Mouse (Mus musculus) neural tube, embryonic 12.5 days (tissue): Measurements from ENCODE around the gene Rab3a. TPM values are rescaled to one million over a fixed set of nuclear protein-coding genes. Genes with fewer than 3 reads are reported as not detected.
A peak's percentile ranks its signal among the peaks of the same experiment; 100 is the strongest.

ENCODE experiments used
- ATAC-seq: fragments of 200-750 bp; cut with Nextera tagmentation; 2 replicates; pipeline ENCODE4 v1.8.0; 2017; ENCODE audit warnings: low read depth, mild to moderate bottlenecking, moderate TSS enrichment, moderate library complexity; ENCODE audit not compliant: low FRiP score
- H3K27ac ChIP-seq: fragments of 300-500 bp; sonication (generic); 2 replicates; pipeline ENCODE4 v1.5.1; 2016
- H3K27me3 ChIP-seq: fragments of 300-500 bp; sonication (generic); replicated peaks from 2 replicates; pipeline ENCODE4 v1.6.1; 2016; ENCODE audit warnings: mild to moderate bottlenecking
- H3K36me3 ChIP-seq: fragments of 300-500 bp; sonication (generic); 2 replicates; pipeline ENCODE4 v1.6.1; 2016; ENCODE audit warnings: mild to moderate bottlenecking
- H3K4me1 ChIP-seq: fragments of 300-500 bp; sonication (generic); 2 replicates; pipeline ENCODE4 v1.6.1; 2016
- H3K4me2 ChIP-seq: fragments of 300-500 bp; sonication (generic); replicated peaks from 2 replicates; pipeline ENCODE4 v1.6.1; 2016; ENCODE audit warnings: mild to moderate bottlenecking
- H3K4me3 ChIP-seq: fragments of 300-500 bp; sonication (generic); 2 replicates; pipeline ENCODE4 v1.5.1; 2016
- H3K9ac ChIP-seq: fragments of 300-500 bp; sonication (generic); 2 replicates; pipeline ENCODE4 v1.6.1; 2016; ENCODE audit warnings: mild to moderate bottlenecking
- H3K9me3 ChIP-seq: fragments of 300-500 bp; sonication (generic); 2 replicates; pipeline ENCODE4 v1.6.1; 2016; ENCODE audit warnings: mild to moderate bottlenecking
- WGBS: fragments of 180-500 bp; shearing (Covaris S2); methylation state at CpG from one replicate; pipeline ENCODE4 v1.1.7; 2016; 5-methylcytosine and 5-hydroxymethylcytosine counted together
- polyA plus RNA-seq: library from polyadenylated mRNA; unstranded; fragments of >200 nt; fragmentation: Nextera tagmentation; extraction: Ambion mirVana; gene quantifications from 2 replicates; pipeline ENCODE4 v1.2.1, GENCODE M21; 2016

Gene Rab3a
- polyA plus RNA-seq, 1 experiment from 2014 or later, result 199 TPM

DNA sequence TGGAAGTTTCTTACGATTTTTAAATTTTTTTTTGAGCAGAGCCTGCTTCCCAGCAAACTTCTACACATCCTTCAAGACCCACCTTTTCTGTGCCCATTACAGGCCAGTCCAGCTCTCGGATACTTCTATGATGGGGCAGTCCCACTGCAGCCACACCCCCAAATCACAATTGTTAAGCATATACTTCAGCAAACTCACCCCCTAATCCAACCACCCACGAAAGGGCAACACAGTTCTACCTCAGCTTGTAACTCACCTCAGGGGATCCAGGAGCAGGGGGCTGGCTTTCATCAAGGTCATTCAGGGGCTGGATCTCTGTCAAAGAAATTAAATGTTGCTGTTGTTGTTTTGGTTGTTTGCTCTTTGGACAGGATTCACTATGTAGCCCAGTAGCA is 32.6 kb downstream of the Rab3a start:
- H3K27ac ChIP-seq, result no peak overlapping the region
- no peak overlapping the region for H3K9ac ChIP-seq
- no peak for ATAC-seq
- no peak overlapping the region for H3K4me3 ChIP-seq
- H3K9me3 ChIP-seq, result no peaks in the 10 kb centered on the region
- 90% methylated on average over 3 of the region's 3 CpGs for WGBS
- H3K4me1 ChIP-seq, result peaks cover 16% of the 10 kb centered on the region
- H3K4me2 ChIP-seq, result no peak overlapping the region
- H3K36me3 ChIP-seq, result peaks cover 63% of the 10 kb centered on the region
- 0 out of 2 replicates have a peak, but pooled peaks cover 5% of the 10 kb centered on the region for H3K27me3 ChIP-seq

DNA sequence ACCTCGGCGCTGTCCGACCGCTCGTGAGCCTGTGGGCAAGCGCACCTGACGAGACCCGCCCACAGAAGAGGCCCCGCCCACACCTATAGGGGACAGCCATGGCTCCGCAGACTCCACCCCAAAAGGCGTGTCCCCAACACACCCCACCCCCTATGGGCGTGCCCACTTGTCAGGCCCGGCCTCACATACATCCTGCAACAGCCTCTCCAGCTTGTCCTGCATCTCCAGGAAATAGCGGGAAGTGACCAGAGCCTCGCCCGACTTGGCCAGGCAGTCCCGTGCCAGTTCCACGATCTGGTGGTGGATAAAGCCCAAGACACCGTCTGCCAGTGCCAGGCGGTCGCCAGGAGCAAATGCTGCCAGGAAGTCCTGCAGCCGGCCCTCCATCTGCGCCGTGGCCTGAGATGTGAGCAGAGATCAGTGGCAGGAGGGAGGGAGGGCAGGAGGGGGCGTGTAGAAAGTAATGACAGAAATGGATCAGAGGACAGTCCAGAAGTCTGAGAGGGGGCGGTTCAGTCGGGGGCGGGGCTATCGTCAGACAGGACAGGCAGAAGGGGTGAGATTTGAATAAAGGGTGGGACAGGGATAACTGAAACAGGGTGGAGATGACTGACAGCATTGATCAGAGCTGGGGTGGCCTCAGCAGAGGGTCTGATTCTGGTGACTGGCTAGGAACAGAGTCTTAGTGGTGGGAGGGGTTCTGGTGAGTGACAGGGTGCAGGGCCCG is 33.6 kb downstream of the Rab3a start:
- Histone ChIP-seq H3K9ac (peak overlapping the region; percentile 17; the same call in 1 of the 2 replicates), H3K9me3 (no peaks in the 10 kb centered on the region), H3K36me3 (peaks cover 58% of the 10 kb centered on the region), H3K27me3 (0 out of 2 replicates have a peak, but pooled peaks cover 5% of the 10 kb centered on the region), H3K27ac (no peak overlapping the region), H3K4me2 (peak overlapping the region; percentile 32), H3K4me3 (0 out of 2 replicates have a peak overlapping the region, but pooled peaks have one; percentile 5), H3K4me1 (peaks cover 23% of the 10 kb centered on the region)
- ATAC-seq, result no peak
- WGBS, result 15% methylated on average over 30 of the region's 30 CpGs

DNA sequence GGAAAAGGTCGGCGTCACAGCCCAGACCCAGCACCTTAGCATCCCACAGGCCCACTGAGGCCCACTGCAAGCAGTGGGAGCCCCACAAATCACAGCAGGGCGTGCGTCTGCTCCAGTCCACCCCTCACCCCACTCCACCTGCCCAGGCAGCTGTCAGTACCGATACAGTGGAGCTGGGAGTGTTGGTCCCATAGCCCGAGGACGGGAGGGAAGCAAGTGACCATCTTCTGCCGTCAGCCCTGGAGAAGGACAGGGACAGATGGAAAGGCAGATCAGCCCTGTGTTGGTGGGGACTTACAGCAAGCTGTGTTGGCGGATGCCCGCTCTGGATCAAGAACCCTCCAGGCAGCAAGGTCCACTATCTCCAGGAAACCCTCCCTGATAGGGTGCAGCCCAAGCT is 34.6 kb downstream of the Rab3a start:
- H3K9me3 ChIP-seq, result no peaks in the 10 kb centered on the region
- peaks cover 26% of the 10 kb centered on the region for H3K4me1 ChIP-seq
- peaks cover 6% of the 10 kb centered on the region; the same call in 1 of the 2 replicates for H3K27me3 ChIP-seq
- no peak overlapping the region for H3K4me2 ChIP-seq
- H3K9ac ChIP-seq, result no peak overlapping the region
- H3K36me3 ChIP-seq, result peaks cover 49% of the 10 kb centered on the region
- no peak for ATAC-seq
- H3K27ac ChIP-seq, result no peak overlapping the region
- WGBS, result 72% methylated on average over 10 of the region's 10 CpGs
- H3K4me3 ChIP-seq, result no peak overlapping the region; the same call in 1 of the 2 replicates

DNA sequence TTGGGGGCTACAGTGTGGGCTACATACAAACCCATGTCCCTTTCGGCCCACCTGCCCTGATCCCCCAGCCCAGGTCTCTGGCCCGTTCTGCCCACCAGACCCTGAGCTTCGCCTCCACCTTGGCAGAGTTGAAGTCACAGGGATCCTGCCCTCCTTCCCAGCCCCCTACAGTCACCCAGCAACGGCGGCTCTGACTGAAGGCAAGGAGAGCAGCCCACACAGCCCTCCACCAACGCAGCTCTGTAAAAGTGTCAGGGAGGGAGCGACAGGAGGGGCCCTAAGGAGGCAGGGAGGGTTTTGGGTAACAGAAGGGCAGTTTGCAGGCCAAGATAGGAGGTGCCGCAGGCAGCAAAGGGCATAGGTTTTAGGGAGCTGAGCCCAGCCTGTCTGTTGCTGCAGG is 36.4 kb downstream of the Rab3a start:
- Histone ChIP-seq H3K4me2 (peak overlapping the region; percentile 78), H3K9ac (peak overlapping the region; percentile 77), H3K9me3 (no peaks in the 10 kb centered on the region), H3K4me1 (peaks cover 26% of the 10 kb centered on the region), H3K4me3 (no peak overlapping the region; the same call in 1 of the 2 replicates), H3K27ac (no peak overlapping the region), H3K27me3 (peaks cover 9% of the 10 kb centered on the region; the same call in 1 of the 2 replicates), H3K36me3 (peaks cover 33% of the 10 kb centered on the region)
- no peak for ATAC-seq
- 65% methylated on average over 8 of the region's 8 CpGs for WGBS

DNA sequence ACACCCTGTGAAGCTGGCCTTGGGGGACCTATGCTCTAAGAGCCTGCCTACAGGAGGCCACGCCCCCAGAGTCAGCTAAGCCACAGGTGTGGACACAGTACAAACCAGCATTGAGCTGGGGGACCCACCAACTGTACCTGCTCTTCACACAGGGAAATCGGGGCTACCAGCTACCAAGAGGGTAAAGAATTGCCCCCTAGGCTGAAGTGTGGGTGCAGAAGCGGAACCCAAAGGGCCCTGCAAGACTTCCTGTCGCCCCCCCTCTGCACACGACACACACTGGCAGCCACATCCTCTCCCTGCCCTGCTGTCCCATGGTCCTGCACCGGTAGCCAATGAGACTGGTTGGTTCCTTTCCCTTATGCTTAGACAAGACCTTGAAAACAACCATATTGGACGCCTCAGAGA is 36.8 kb downstream of the Rab3a start:
- Histone ChIP-seq H3K4me2 (peak overlapping the region; percentile 78), H3K27me3 (peaks cover 9% of the 10 kb centered on the region; the same call in 1 of the 2 replicates), H3K9ac (peak overlapping the region; percentile 77), H3K4me3 (no peak overlapping the region; the same call in 1 of the 2 replicates), H3K9me3 (no peaks in the 10 kb centered on the region), H3K27ac (no peak overlapping the region), H3K4me1 (peaks cover 26% of the 10 kb centered on the region), H3K36me3 (peaks cover 29% of the 10 kb centered on the region)
- ATAC-seq, result no peak
- WGBS, result 86% methylated on average over 7 of the region's 7 CpGs

DNA sequence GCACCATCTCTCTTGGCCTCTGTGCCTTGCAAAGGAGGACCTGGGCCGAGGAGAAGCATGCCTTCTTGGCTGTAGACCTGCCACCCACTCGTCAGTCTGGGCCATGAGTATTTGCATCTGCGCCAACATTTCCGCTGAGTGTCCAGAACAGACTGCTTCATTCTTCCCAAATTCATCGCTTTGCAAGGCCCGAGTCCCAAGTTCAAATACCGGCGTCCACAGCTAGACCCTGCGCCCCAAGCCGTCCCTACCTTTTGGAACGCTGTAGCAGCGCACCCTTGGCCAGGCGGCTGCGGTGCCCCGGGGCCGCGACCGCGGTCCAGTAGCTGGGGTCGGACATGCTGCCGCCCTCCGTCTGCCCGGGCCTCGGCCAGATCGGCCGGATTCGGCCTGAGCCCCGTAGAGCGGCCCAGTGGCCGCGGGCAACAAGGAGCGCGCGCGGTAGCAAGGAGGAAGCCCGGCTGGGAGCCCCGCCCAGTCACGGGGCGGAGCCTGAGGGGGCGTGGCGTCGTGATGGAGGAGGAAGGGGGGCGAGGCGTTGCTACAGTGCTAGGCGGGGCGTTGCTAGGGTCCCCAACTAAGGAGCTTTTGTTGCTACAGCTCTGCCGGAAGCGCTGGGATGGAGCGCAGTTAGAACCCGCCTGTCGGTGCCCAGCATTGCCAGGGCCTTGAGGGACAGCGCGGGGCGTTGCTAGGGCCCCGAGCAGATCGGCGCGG is 37.7 kb downstream of the Rab3a start:
- Histone ChIP-seq H3K4me1 (peaks cover 30% of the 10 kb centered on the region), H3K36me3 (peaks cover 20% of the 10 kb centered on the region), H3K9ac (peak overlapping the region; percentile 77), H3K9me3 (no peaks in the 10 kb centered on the region), H3K27me3 (peaks cover 9% of the 10 kb centered on the region; the same call in 1 of the 2 replicates), H3K4me3 (peak overlapping the region; percentile 61), H3K4me2 (peak overlapping the region; percentile 78), H3K27ac (peak overlapping the region; percentile 65)
- WGBS, result 7% methylated on average over 58 of the region's 58 CpGs
- peak; percentile 83 for ATAC-seq

DNA sequence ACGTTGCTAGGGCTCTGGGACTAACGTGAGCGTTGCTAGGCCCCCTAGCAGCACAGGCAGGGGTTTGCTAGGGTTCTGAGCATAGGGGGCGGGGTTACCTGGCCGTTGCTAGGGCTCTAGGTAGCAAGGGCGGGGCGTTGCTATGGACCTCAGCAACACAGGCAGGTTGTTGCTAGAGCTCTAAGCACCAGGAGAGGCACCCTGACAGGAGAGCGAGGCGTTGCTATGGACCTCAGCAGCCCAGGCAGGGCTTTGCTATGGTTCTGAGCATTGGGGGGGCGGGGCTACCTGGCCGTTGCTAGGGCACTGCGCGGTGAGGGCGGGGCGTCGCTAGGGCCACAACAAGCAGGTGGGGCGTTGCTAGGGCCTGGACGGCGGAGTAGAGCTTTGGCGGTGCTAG is 38.2 kb downstream of the Rab3a start:
- Histone ChIP-seq H3K4me1 (peaks cover 32% of the 10 kb centered on the region), H3K27me3 (peaks cover 10% of the 10 kb centered on the region; the same call in 1 of the 2 replicates)
- no peak; the same call in 1 of the 2 replicates for ATAC-seq

DNA sequence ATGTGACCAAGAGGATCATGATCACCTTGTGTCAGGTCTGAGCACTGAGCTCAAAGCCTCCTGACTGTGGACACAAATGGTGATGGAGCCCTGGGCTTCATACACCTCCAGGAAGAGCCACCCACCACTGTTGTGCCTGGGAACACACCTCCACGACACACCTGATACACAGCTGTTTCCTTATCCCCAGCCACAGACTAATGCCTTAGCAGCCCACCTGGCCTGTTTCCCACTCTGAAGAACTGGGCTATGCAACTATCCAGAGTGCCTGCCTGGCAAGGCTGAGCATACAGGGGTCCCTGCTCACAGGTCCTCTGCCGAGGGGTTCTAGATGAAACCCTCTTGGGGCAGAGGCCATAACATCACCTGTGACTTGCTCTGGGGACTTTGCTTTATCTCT is 39.7 kb downstream of the Rab3a start:
- H3K9ac ChIP-seq, result no peak overlapping the region
- H3K27me3 ChIP-seq, result peaks cover 25% of the 10 kb centered on the region
- WGBS, result 88% methylated on average over 2 of the region's 2 CpGs
- 0 out of 2 replicates have a peak, but pooled peaks cover 6% of the 10 kb centered on the region for H3K36me3 ChIP-seq
- H3K27ac ChIP-seq, result no peak overlapping the region
- peaks cover 38% of the 10 kb centered on the region for H3K4me1 ChIP-seq
- H3K4me2 ChIP-seq, result 0 out of 2 replicates have a peak overlapping the region, but pooled peaks have one; percentile 78
- H3K9me3 ChIP-seq, result no peaks in the 10 kb centered on the region
- ATAC-seq, result no peak
- no peak overlapping the region for H3K4me3 ChIP-seq

More for the DNA sequence above, 38.2 kb downstream of the Rab3a start:
- H3K36me3 ChIP-seq, result peaks cover 15% of the 10 kb centered on the region
- peak overlapping the region; percentile 77 for H3K9ac ChIP-seq
- under 1% methylated on average over 20 of the region's 20 CpGs for WGBS
- peak overlapping the region; percentile 61 for H3K4me3 ChIP-seq
- peak overlapping the region; percentile 65 for H3K27ac ChIP-seq
- H3K9me3 ChIP-seq, result no peaks in the 10 kb centered on the region
- peak overlapping the region; percentile 78 for H3K4me2 ChIP-seq

DNA sequence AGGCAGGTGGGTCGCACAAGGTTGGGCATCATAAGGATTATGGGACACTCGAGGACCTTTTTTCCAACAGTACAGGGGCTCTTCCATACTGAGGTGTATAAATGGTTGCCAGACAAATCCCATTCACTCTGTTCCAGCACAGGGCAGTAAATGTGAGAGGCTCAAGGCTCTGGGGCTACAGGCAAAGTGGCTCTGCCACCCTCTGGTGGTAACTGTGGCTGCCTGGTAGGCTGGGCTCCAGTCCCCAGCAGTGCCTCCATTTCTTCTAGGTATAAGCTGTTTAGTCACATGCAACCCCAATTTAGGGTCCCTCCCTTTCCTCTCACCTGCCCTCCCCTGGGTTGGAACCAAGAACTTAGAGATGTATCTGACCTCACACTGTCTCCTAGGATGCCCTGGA is 40.9 kb downstream of the Rab3a start:
- ATAC-seq, result no peak
- 85% methylated on average over 2 of the region's 2 CpGs for WGBS
- Histone ChIP-seq H3K27me3 (peaks cover 31% of the 10 kb centered on the region), H3K4me2 (no peak overlapping the region), H3K4me3 (no peak overlapping the region), H3K36me3 (no peaks in the 10 kb centered on the region), H3K9me3 (no peaks in the 10 kb centered on the region), H3K9ac (no peak overlapping the region), H3K27ac (no peak overlapping the region), H3K4me1 (peaks cover 38% of the 10 kb centered on the region)

DNA sequence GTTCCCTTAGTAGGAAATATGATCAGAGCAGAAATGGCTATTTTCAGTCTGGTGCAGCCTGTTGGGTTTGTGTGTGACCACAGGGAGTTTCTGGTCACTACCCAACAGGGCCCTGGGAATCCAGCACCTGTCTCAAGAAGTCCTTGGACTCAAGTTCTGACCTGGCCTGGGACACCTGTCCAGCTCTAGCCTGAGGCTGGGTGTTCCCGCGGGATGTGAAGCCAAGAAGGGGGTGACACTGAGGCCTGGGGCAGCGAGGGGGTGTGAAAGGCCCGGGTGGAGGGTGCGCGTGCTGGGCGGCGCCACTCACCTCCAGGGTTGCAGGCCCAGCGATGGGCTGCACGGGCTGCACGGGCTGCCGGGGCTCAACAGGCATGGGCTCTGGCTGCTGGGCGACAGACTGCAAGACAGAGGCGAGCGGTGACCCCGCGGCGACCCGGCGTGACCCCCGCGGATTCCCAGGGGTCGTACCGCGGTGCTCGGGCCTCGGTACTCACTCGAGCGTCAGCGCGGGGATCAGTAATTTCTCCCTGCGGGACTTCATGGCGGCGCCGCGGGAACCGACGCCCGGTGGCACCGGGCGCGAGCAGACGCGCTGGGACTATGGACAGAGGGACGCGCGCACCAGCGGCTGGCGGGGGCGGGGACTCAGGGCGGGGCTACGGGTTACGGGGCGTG is 42.1 kb downstream of the Rab3a start:
- peak; percentile 2; the same call in 1 of the 2 replicates for ATAC-seq
- peaks cover 31% of the 10 kb centered on the region for H3K4me1 ChIP-seq

DNA sequence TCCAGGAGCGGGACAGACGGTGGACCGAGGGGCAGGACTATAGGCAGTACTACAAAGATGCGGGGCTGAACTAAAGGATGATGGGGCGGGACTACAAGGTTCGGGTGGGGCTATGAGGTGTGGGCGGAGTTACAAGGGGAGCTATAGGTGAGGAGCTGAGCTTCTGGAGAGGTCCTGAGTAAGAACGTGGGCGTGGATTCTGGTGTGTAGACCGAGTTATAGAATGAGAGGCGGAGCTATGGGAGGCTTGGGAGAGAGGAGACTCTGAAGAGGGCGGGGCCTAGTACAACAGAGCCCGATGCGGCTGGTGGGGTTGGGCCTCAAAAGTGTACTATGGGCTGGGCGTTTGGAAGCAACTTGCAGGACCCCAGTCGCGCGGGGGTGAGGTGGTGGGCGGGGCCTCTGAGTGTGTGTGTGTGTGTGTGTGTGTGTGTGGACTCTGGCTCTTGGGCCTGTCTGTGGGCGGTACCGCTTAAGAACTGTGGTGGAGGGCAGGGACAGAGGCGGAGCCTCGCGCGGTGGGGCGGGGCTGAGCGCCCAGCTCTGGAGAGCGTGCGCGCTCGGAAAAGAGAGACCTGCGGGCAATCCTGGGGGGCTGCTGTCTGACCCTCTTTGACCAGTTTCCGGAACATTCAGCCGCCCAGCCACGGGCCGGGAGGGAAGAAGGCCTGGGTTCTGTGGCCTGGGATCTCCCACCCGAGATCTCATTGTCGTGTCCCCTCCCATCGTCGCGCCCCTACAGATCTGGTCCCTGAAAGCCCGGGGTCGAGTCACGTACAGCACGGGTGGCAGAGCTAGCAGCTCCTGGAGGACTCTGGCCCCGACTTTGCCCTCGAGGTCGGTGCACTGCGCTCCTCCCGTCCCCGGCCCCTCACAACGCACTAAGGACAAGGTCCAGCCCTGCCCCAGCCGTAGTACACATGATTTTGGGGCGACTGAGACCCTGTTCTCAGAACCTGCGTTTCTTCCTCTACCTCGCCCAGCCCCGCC is 42.9 kb downstream of the Rab3a start:
- Histone ChIP-seq H3K27me3 (peaks cover 37% of the 10 kb centered on the region), H3K36me3 (no peaks in the 10 kb centered on the region), H3K9me3 (no peaks in the 10 kb centered on the region), H3K4me1 (peaks cover 27% of the 10 kb centered on the region), H3K4me2 (peak overlapping the region; percentile 84), H3K4me3 (peak overlapping the region; percentile 52), H3K9ac (peak overlapping the region; percentile 65), H3K27ac (no peak overlapping the region)
- WGBS, result 1% methylated on average over 57 of the region's 57 CpGs
- peak; percentile 81 for ATAC-seq

More for the DNA sequence above, 42.1 kb downstream of the Rab3a start:
- no peaks in the 10 kb centered on the region for H3K9me3 ChIP-seq
- peak overlapping the region; percentile 84 for H3K4me2 ChIP-seq
- H3K4me3 ChIP-seq, result peak overlapping the region; percentile 52
- H3K9ac ChIP-seq, result peak overlapping the region; percentile 65
- H3K27me3 ChIP-seq, result peaks cover 31% of the 10 kb centered on the region
- H3K36me3 ChIP-seq, result no peaks in the 10 kb centered on the region
- no peak overlapping the region for H3K27ac ChIP-seq
- WGBS, result 2% methylated on average over 54 of the region's 54 CpGs
